Mouse (Mus musculus) liver, embryonic 14.5 days (tissue): ENCODE results near the gene Pigb. TPM values are rescaled to one million over a fixed set of nuclear protein-coding genes. Genes with fewer than 3 reads are reported as not detected.
"Not testable (repeated sequence)": the region's sequence is repeated elsewhere in the genome, so short reads cannot be mapped to it uniquely, and the experiment has no call there.

ENCODE experiments used
- ATAC-seq: fragments of 200-750 bp; cut with Nextera tagmentation; 2 replicates; pipeline ENCODE4 v1.8.0; 2017; ENCODE audit warnings: moderate number of reproducible peaks, mild to moderate bottlenecking, moderate library complexity; ENCODE audit not compliant: insufficient read depth
- DNase-seq, 3 experiments: peaks; one replicate each; pipeline ENCODE4 v3.0.0-alpha.2; 2012 to 2013; ENCODE audit warnings: low read depth in 3 of 3, low spot score in 3 of 3
- H3K27ac ChIP-seq: fragments of 300-500 bp; sonication (generic); 2 replicates; pipeline ENCODE4 v1.5.1; 2014; ENCODE audit warnings: moderate library complexity, mild to moderate bottlenecking, control low read depth, inconsistent platforms
- H3K27me3 ChIP-seq: fragments of 300-500 bp; sonication (generic); 2 replicates; pipeline ENCODE4 v1.6.1; 2014; ENCODE audit warnings: mild to moderate bottlenecking, low read length, moderate library complexity; ENCODE audit not compliant: control insufficient read depth, insufficient read depth
- H3K36me3 ChIP-seq: fragments of 300-500 bp; sonication (generic); replicated peaks from 2 replicates; pipeline ENCODE4 v1.6.1; 2014; ENCODE audit warnings: low read depth; ENCODE audit not compliant: control insufficient read depth, insufficient read depth
- H3K4me1 ChIP-seq, 2 experiments: fragments of 200-500 bp in 1 of 2; fragments of 300-500 bp in 1 of 2; sonication (generic) in 1 of 2; replicated peaks; 2 replicates each; pipeline ENCODE4 v1.6.1; 2012 to 2014; ENCODE audit warnings: antibody characterized with exemption in 1 of 2, inconsistent platforms in 1 of 2, low read length in 1 of 2; ENCODE audit not compliant: control insufficient read depth in 2 of 2, insufficient read depth in 2 of 2
- H3K4me2 ChIP-seq: fragments of 300-500 bp; sonication (generic); 2 replicates; pipeline ENCODE4 v1.6.1; 2014; ENCODE audit warnings: low read depth, mild to moderate bottlenecking, control low read depth, moderate library complexity
- H3K4me3 ChIP-seq, 2 experiments: fragments of 200-500 bp in 1 of 2; fragments of 300-500 bp in 1 of 2; sonication (generic) in 1 of 2; 2 replicates each; pipeline ENCODE4 v1.5.1; 2012 to 2014; ENCODE audit warnings: low read depth in 2 of 2, low read length in 2 of 2, mild to moderate bottlenecking in 2 of 2, control low read depth in 1 of 2, inconsistent platforms in 1 of 2, moderate library complexity in 1 of 2; ENCODE audit not compliant: insufficient read depth in 1 of 2
- H3K9ac ChIP-seq: fragments of 300-500 bp; sonication (generic); replicated peaks from 2 replicates; pipeline ENCODE4 v1.6.1; 2014; ENCODE audit warnings: mild to moderate bottlenecking, control low read depth, moderate library complexity
- H3K9me3 ChIP-seq: fragments of 300-500 bp; sonication (generic); 2 replicates; pipeline ENCODE4 v1.6.1; 2016; ENCODE audit warnings: low read length, mixed read lengths; ENCODE audit not compliant: control insufficient read depth
- CTCF ChIP-seq: IDR thresholded peaks from 2 replicates; pipeline ENCODE4 v1.5.1; 2016; ENCODE audit warnings: antibody characterized with exemption, low read depth, control low read depth
- EP300 ChIP-seq: IDR thresholded peaks from 2 replicates; pipeline ENCODE4 v1.6.1; 2016; ENCODE audit warnings: antibody characterized with exemption, low read depth
- WGBS: fragments of 180-500 bp; shearing (Covaris S2); extraction: QIAGEN DNeasy Blood & Tissue Kit; methylation state at CpG from one replicate; pipeline ENCODE4 v1.1.7; 2014; ENCODE audit not compliant: insufficient replicate concordance; 5-methylcytosine and 5-hydroxymethylcytosine counted together
- polyA plus RNA-seq, 2 experiments: library from polyadenylated mRNA; depleted of rRNA in 1 of 2; stranded (reverse) in 1 of 2; unstranded in 1 of 2; fragments of >200 nt; fragmentation: Nextera tagmentation in 1 of 2; extraction: Ambion mirVana in 1 of 2; gene quantifications; 2 replicates each; pipeline versions ENCODE4 v1.2.1 to v1.2.3; 2012 to 2014

Gene Pigb
- polyA plus RNA-seq, 2 experiments, result 4.3 to 5.2 TPM

- Histone ChIP-seq H3K27me3 (no peaks in the 10 kb centered on the region), H3K4me3 (no peak overlapping the region), H3K36me3 (no peaks in the 10 kb centered on the region), H3K9me3 (no peaks in the 10 kb centered on the region), H3K4me1 (peaks cover 0 to 4% of the 10 kb centered on the region in 2 experiments; a peak in 1 of 4 replicates), H3K9ac (no peak overlapping the region), H3K4me2 (no peak overlapping the region), H3K27ac (no peak overlapping the region)
- WGBS, result 41% methylated on average over 6 of the region's 6 CpGs
- DNase-seq (no peak), ATAC-seq (no peak)
- TF ChIP-seq CTCF (no peak), EP300 (no peak)
These were observed 43.8 kb upstream of the Pigb start for GRCm38 (mm10) chr9:73083956-73084355.

GRCm38 (mm10) chr9:73082291-73083000 is 42.3 kb upstream of the Pigb start:
- Histone ChIP-seq H3K27me3 (no peaks in the 10 kb centered on the region), H3K4me3 (no peak overlapping the region), H3K9ac (no peak overlapping the region), H3K4me2 (no peak overlapping the region), H3K9me3 (no peaks in the 10 kb centered on the region), H3K4me1 (peaks cover 0 to 4% of the 10 kb centered on the region in 2 experiments; a peak in 1 of 4 replicates), H3K27ac (no peak overlapping the region), H3K36me3 (no peaks in the 10 kb centered on the region)
- DNase-seq (no peak), ATAC-seq (no peak)
- WGBS, result 75% methylated on average over 8 of the region's 8 CpGs
- TF ChIP-seq CTCF, result no peak
- no peak for TF ChIP-seq EP300

- Histone ChIP-seq H3K27me3 (no peaks in the 10 kb centered on the region), H3K36me3 (no peaks in the 10 kb centered on the region), H3K9me3 (no peaks in the 10 kb centered on the region), H3K4me3 (no peak overlapping the region), H3K4me2 (no peak overlapping the region), H3K4me1 (no peaks in the 10 kb centered on the region), H3K9ac (no peak overlapping the region), H3K27ac (no peak overlapping the region)
- ATAC-seq (no peak), DNase-seq (no peak)
- 56% methylated on average over 7 of the region's 7 CpGs for WGBS
- TF ChIP-seq EP300 (no peak), CTCF (no peak)
These were observed 39.7 kb upstream of the Pigb start for GRCm38 (mm10) chr9:73079801-73080325.

GRCm38 (mm10) chr9:73079349-73079748 is 39.2 kb upstream of the Pigb start:
- not testable (repeated sequence) for H3K27me3 ChIP-seq, ATAC-seq, H3K27ac ChIP-seq, H3K4me1 ChIP-seq, H3K4me3 ChIP-seq, H3K36me3 ChIP-seq, H3K9me3 ChIP-seq, H3K4me2 ChIP-seq, DNase-seq, H3K9ac ChIP-seq
- 71% methylated on average over 11 of the region's 12 CpGs for WGBS

- no peak overlapping the region for H3K27ac ChIP-seq
- H3K4me2 ChIP-seq, result no peak overlapping the region
- no peak for ATAC-seq
- H3K9ac ChIP-seq, result no peak overlapping the region
- no peaks in the 10 kb centered on the region for H3K9me3 ChIP-seq
- no peak for TF ChIP-seq CTCF
- TF ChIP-seq EP300, result no peak
- no peaks in the 10 kb centered on the region for H3K27me3 ChIP-seq
- H3K4me3 ChIP-seq, result no peak overlapping the region
- peaks cover 0 to 6% of the 10 kb centered on the region in 2 experiments; a peak in 2 of 4 replicates for H3K4me1 ChIP-seq
- no peaks in the 10 kb centered on the region for H3K36me3 ChIP-seq
- 26% methylated on average over 5 of the region's 5 CpGs for WGBS
- no peak for DNase-seq
These were observed 33.0 kb upstream of the Pigb start for GRCm38 (mm10) chr9:73073169-73073568.
